Mouse (Mus musculus) hindbrain, embryonic 15.5 days (tissue): ENCODE results near the gene Gm17349. TPM values are rescaled to one million over a fixed set of nuclear protein-coding genes. Genes with fewer than 3 reads are reported as not detected.
"Not testable (repeated sequence)": the region's sequence is repeated elsewhere in the genome, so short reads cannot be mapped to it uniquely, and the experiment has no call there.

Source experiments
- ATAC-seq: fragments of 200-750 bp; cut with Nextera tagmentation; 2 replicates; pipeline ENCODE4 v1.8.0; 2017; ENCODE audit warnings: low read depth, moderate number of reproducible peaks, moderate TSS enrichment; ENCODE audit not compliant: low FRiP score
- H3K27ac ChIP-seq: fragments of 300-500 bp; sonication (generic); replicated peaks from 2 replicates; pipeline ENCODE4 v1.5.1; 2015; ENCODE audit warnings: mild to moderate bottlenecking, inconsistent platforms
- H3K27me3 ChIP-seq: fragments of 300-500 bp; sonication (generic); 2 replicates; pipeline ENCODE4 v1.6.1; 2015; ENCODE audit warnings: control low read depth, inconsistent platforms
- H3K36me3 ChIP-seq: fragments of 300-500 bp; sonication (generic); 2 replicates; pipeline ENCODE4 v1.6.1; 2015; ENCODE audit warnings: control low read depth, inconsistent platforms
- H3K4me1 ChIP-seq: fragments of 300-500 bp; sonication (generic); replicated peaks from 2 replicates; pipeline ENCODE4 v1.6.1; 2015; ENCODE audit warnings: control low read depth, inconsistent platforms
- H3K4me2 ChIP-seq: fragments of 300-500 bp; sonication (generic); 2 replicates; pipeline ENCODE4 v1.6.1; 2015; ENCODE audit warnings: moderate library complexity, mild to moderate bottlenecking, inconsistent platforms
- H3K4me3 ChIP-seq: fragments of 300-500 bp; sonication (generic); 2 replicates; pipeline ENCODE4 v1.5.1; 2015; ENCODE audit warnings: mild to moderate bottlenecking, inconsistent platforms
- H3K9ac ChIP-seq: fragments of 300-500 bp; sonication (generic); 2 replicates; pipeline ENCODE4 v1.6.1; 2015; ENCODE audit warnings: inconsistent platforms
- H3K9me3 ChIP-seq: fragments of 300-500 bp; sonication (generic); 2 replicates; pipeline ENCODE4 v1.6.1; 2016; ENCODE audit warnings: control low read depth, inconsistent platforms
- WGBS: fragments of 180-500 bp; shearing (Covaris S2); methylation state at CpG from one replicate; pipeline ENCODE4 v1.1.7; 2015; 5-methylcytosine and 5-hydroxymethylcytosine counted together
- polyA plus RNA-seq: library from polyadenylated mRNA; unstranded; fragments of >200 nt; fragmentation: Nextera tagmentation; extraction: Ambion mirVana; gene quantifications from 2 replicates; pipeline ENCODE4 v1.2.1, GENCODE M21; 2015

The Gm17349 gene
- polyA plus RNA-seq, 1 experiment from 2014 or later, result not detected

DNA sequence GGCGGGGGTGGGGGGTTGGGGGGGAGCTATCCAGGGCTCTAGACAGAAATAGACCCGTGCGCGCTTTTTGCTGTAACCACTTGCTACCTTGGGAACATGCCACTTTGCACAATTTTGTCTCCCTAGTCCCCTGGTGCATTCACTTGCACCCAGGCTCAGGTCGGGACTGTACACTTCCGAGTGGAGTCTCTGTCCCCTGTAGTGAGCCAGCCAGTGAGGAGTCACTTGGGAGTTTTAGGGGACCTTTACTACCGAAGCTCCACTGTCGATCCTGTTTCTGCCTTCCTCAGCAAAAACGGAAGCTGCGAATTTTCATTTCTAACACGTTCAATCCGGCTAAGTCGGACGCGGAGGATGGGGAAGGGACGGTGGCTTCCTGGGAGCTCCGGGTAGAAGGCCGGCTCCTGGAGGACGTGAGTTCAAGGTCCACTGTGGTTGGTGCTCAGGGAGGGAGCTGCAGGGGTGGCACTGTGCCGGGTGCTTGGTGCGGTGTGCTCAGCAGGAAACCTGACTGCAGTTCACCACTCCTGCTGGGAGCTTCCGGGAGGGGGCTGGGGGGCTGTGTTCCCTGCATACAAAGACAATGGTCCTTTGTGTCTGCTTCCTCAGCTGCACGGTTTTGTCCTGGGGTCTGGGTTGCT lies 1.1 kb downstream of the Gm17349 start:
- Histone ChIP-seq H3K36me3 (peaks cover 39% of the 10 kb centered on the region), H3K4me1 (peaks cover 33% of the 10 kb centered on the region), H3K4me2 (peak overlapping the region; percentile 89), H3K4me3 (peak overlapping the region; percentile 83), H3K9ac (peak overlapping the region; percentile 35), H3K27me3 (no peaks in the 10 kb centered on the region), H3K27ac (peak overlapping the region; percentile 98), H3K9me3 (no peaks in the 10 kb centered on the region)
- ATAC-seq, result no peak
- 14% methylated on average over 23 of the region's 23 CpGs for WGBS

- 54% methylated on average over 5 of the region's 5 CpGs for WGBS
- Histone ChIP-seq H3K27me3 (no peaks in the 10 kb centered on the region), H3K4me1 (peaks cover 33% of the 10 kb centered on the region), H3K4me2 (peak overlapping the region; percentile 89), H3K27ac (peak overlapping the region; percentile 98), H3K9ac (peak overlapping the region; percentile 96), H3K4me3 (peak overlapping the region; percentile 83), H3K9me3 (no peaks in the 10 kb centered on the region), H3K36me3 (peaks cover 37% of the 10 kb centered on the region)
- no peak for ATAC-seq
These were observed 1.6 kb downstream of the Gm17349 start for GRCm38 (mm10) chr15:99703676-99704040.

- WGBS, result 52% methylated on average over 9 of the region's 9 CpGs
- H3K27me3 ChIP-seq, result no peaks in the 10 kb centered on the region
- no peak for ATAC-seq
- peak overlapping the region; percentile 83 for H3K4me3 ChIP-seq
- H3K36me3 ChIP-seq, result peaks cover 36% of the 10 kb centered on the region
- no peaks in the 10 kb centered on the region for H3K9me3 ChIP-seq
- peaks cover 33% of the 10 kb centered on the region for H3K4me1 ChIP-seq
- H3K9ac ChIP-seq, result peak overlapping the region; percentile 96
- H3K27ac ChIP-seq, result peak overlapping the region; percentile 98
- H3K4me2 ChIP-seq, result peak overlapping the region; percentile 89
These were observed 2.2 kb downstream of the Gm17349 start for GRCm38 (mm10) chr15:99703104-99703503.

- Histone ChIP-seq H3K4me3 (peak within 1 kb of the TSS; percentile 83), H3K27me3 (no peaks in the 10 kb centered on the region), H3K9ac (peak within 1 kb of the TSS; percentile 96), H3K4me2 (peak within 1 kb of the TSS; percentile 89), H3K9me3 (no peaks in the 10 kb centered on the region), H3K27ac (peak within 1 kb of the TSS; percentile 98), H3K36me3 (peaks cover 31% of the 10 kb centered on the region), H3K4me1 (peaks cover 33% of the 10 kb centered on the region)
- WGBS, result under 1% methylated on average over 70 of the region's 71 CpGs
- ATAC-seq, result peak; percentile 95
These were observed 3.0 kb downstream of the Gm17349 start, which contains the start of gene Smarcd1 for GRCm38 (mm10) chr15:99701999-99702900. Gene Smarcd1 (plus strand): TSS chr15:99702129.

GRCm38 (mm10) chr15:99701640-99701998 lies 3.7 kb downstream of the Gm17349 start:
- peak overlapping the region; percentile 20; the same call in 1 of the 2 replicates for H3K9ac ChIP-seq
- peak overlapping the region; percentile 98 for H3K27ac ChIP-seq
- not testable (repeated sequence) for H3K27me3 ChIP-seq, H3K9me3 ChIP-seq
- peak; percentile 5; the same call in 1 of the 2 replicates for ATAC-seq
- peak overlapping the region; percentile 83 for H3K4me3 ChIP-seq
- WGBS, result 48% methylated on average over 16 of the region's 16 CpGs
- H3K36me3 ChIP-seq, result peaks cover 30% of the 10 kb centered on the region
- peak overlapping the region; percentile 89 for H3K4me2 ChIP-seq
- H3K4me1 ChIP-seq, result peaks cover 33% of the 10 kb centered on the region

GRCm38 (mm10) chr15:99700219-99701106 lies 4.8 kb downstream of the Gm17349 start:
- Histone ChIP-seq H3K4me3 (no peak overlapping the region), H3K9ac (no peak overlapping the region), H3K4me2 (no peak overlapping the region), H3K36me3 (peaks cover 29% of the 10 kb centered on the region), H3K9me3 (no peaks in the 10 kb centered on the region), H3K27ac (no peak overlapping the region), H3K27me3 (no peaks in the 10 kb centered on the region), H3K4me1 (peaks cover 30% of the 10 kb centered on the region)
- 88% methylated on average over 18 of the region's 18 CpGs for WGBS
- ATAC-seq, result no peak

- Histone ChIP-seq H3K4me2 (no peak overlapping the region), H3K4me3 (no peak overlapping the region), H3K4me1 (peaks cover 24% of the 10 kb centered on the region), H3K9me3 (no peaks in the 10 kb centered on the region), H3K9ac (no peak overlapping the region), H3K36me3 (peaks cover 28% of the 10 kb centered on the region), H3K27me3 (no peaks in the 10 kb centered on the region), H3K27ac (no peak overlapping the region)
- WGBS, result 87% methylated on average over 10 of the region's 10 CpGs
- ATAC-seq, result no peak
These were observed 5.6 kb downstream of the Gm17349 start for GRCm38 (mm10) chr15:99699715-99700114.

DNA sequence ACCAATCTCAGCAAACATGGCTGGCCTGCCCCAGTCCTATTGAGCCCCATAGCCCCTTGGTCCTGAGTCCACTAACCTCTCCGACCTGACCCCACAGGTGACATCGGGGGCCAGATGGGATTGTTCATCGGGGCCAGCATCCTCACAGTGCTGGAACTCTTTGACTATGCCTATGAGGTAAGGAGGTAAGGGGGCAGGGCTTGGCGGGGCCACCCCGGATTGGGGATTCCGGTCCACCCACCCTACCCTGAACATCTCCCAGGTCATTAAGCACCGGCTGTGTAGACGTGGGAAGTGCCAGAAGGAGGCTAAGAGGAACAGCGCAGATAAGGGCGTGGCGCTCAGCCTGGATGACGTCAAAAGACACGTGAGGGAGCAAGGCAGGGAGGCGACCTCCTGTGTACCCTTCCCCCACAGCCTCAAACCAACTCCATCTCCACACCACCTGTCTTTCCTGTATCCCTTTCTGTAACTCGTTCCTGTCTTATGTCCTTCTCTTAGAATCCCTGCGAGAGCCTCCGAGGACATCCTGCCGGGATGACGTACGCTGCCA lies 6.7 kb downstream of the Gm17349 start:
- Histone ChIP-seq H3K4me3 (no peak overlapping the region), H3K4me2 (no peak overlapping the region), H3K27ac (no peak overlapping the region), H3K9ac (no peak overlapping the region), H3K4me1 (peaks cover 13% of the 10 kb centered on the region), H3K27me3 (no peaks in the 10 kb centered on the region), H3K9me3 (no peaks in the 10 kb centered on the region), H3K36me3 (peaks cover 24% of the 10 kb centered on the region)
- WGBS, result 38% methylated on average over 20 of the region's 20 CpGs
- ATAC-seq, result no peak

GRCm38 (mm10) chr15:99697309-99697708 lies 8.0 kb downstream of the Gm17349 start:
- peaks cover 24% of the 10 kb centered on the region for H3K36me3 ChIP-seq
- no peaks in the 10 kb centered on the region for H3K27me3 ChIP-seq
- no peak overlapping the region for H3K4me3 ChIP-seq
- H3K4me1 ChIP-seq, result 0 out of 2 replicates have a peak, but pooled peaks cover 2% of the 10 kb centered on the region
- H3K4me2 ChIP-seq, result no peak overlapping the region
- no peak for ATAC-seq
- H3K9me3 ChIP-seq, result no peaks in the 10 kb centered on the region
- H3K27ac ChIP-seq, result no peak overlapping the region
- no peak overlapping the region for H3K9ac ChIP-seq
- 65% methylated on average over 2 of the region's 2 CpGs for WGBS

DNA sequence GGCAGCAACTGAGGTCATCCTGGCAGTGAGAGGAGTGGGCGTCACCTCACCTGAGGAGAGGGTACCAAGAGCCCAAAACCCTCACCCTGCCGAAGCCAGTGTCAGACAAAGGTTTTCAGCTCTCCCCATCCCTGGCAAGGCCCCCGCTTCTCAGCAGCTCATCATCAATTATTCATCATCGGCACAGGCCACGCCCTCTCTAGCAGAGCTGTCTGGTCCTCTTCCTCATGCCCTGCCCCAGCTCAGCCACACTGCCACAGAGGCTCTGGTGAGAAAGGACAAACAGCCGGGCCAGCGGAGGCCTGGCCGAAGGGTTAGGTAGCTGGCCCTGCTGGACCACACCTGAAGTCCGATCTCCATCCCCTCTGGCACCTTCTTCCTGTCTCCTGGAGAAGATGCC lies 13.3 kb downstream of the Gm17349 start:
- Histone ChIP-seq H3K4me2 (no peak overlapping the region), H3K4me3 (no peak overlapping the region), H3K36me3 (peaks cover 11% of the 10 kb centered on the region), H3K9ac (no peak overlapping the region), H3K27me3 (no peaks in the 10 kb centered on the region), H3K27ac (no peak overlapping the region), H3K4me1 (peaks cover 19% of the 10 kb centered on the region; the same call in 1 of the 2 replicates), H3K9me3 (no peaks in the 10 kb centered on the region)
- WGBS, result 39% methylated on average over 9 of the region's 9 CpGs
- ATAC-seq, result no peak

DNA sequence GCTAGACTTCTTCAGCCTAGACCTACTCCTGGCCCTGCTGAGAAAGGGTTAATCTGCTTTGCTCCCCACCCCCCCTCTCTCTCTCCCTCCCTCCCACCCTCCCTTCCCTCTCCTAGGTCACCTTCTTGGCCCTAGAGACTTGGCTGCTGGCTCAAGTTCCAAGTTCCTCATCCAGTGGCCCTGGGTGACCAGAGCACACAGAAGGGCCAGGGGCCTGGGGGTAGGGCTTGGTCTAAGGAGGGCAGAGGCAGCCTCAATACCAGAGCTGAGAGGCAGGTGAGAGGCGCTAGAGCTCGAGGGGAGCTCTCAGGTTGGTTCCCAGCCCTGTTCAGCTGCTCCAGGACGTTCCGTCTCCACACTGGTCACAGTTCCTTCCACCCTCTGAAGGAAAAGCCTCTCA lies 14.4 kb downstream of the Gm17349 start:
- H3K9ac ChIP-seq, result no peak overlapping the region
- WGBS, result 26% methylated on average over 4 of the region's 4 CpGs
- no peak overlapping the region for H3K4me2 ChIP-seq
- 0 out of 2 replicates have a peak, but pooled peaks cover 8% of the 10 kb centered on the region for H3K36me3 ChIP-seq
- peaks cover 19% of the 10 kb centered on the region; the same call in 1 of the 2 replicates for H3K4me1 ChIP-seq
- H3K27me3 ChIP-seq, result no peaks in the 10 kb centered on the region
- no peak for ATAC-seq
- no peak overlapping the region for H3K27ac ChIP-seq
- no peak overlapping the region for H3K4me3 ChIP-seq
- H3K9me3 ChIP-seq, result no peaks in the 10 kb centered on the region
